In the genomic region with DNA sequence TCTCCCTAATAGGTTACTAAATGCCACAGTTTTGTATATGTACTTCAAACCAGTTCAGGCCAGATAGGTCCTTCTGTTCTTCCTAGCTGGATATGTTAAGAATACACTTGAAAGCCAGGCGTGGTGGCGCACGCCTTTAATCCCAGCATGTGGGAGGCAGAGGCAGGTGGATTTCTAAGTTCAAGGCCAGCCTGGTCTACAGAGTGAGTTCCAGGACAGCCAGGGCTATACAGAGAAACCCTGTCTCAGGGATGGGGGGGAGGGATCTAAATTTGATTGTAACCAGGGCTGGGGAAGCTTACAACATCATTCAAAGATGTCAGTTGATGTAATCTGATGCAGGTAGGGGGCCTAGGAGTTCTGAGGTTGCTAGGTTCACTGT, we compare ENCODE assay signal across 11 mouse cellular contexts. TPM values are rescaled to one million over a fixed set of nuclear protein-coding genes. Genes with fewer than 3 reads are reported as not detected.
"Had no signal": no experiment of that assay in that cellular context is flagged by ENCODE, and none has a peak within 500 bp of the region (broad histone marks: within the 10 kb centered on the region; RNA-seq: fewer than 3 reads in every experiment).

No protein-coding gene starts in this region.

RNA-seq across cellular contexts. Expression of a gene that starts 27.9 kb away (rescaled TPM):
- total RNA-seq: layer of hippocampus, adult 2 months; layer of hippocampus, postnatal 25 days; left cerebral cortex, adult 18-20 months; left cerebral cortex, postnatal 25 days had no signal
- polyA plus RNA-seq: intestine, postnatal 0 days; kidney, embryonic 14.5 days; large intestine, adult 2 months; macrophage; midbrain, embryonic 16.5 days; myocyte; thymus, postnatal 0 days had no signal
